12 mouse cellular contexts compared by ENCODE assay signal in genomic region chr12:99026291-99026690, GRCm38 (mm10).
DNase-seq lines count a peak whose midpoint lies in the region; ATAC-seq lines count a peak whose summit lies in the region.
"Had no signal": no experiment of that assay in that cellular context is flagged by ENCODE, and none has a peak within 500 bp of the region (broad histone marks: within the 10 kb centered on the region; RNA-seq: fewer than 3 reads in every experiment).

No protein-coding gene starts in this region.

- ATAC-seq in hindbrain, embryonic 16.5 days = peak; percentile 73
- ATAC-seq in cerebellum, adult (ENCODE audit: insufficient number of reproducible peaks, low FRiP score, low TSS enrichment) = peak; percentile 92

- H3K4me2 ChIP-seq in hindbrain, embryonic 16.5 days (ENCODE audit: low read length) = no peak overlapping the region
- H3K4me2 ChIP-seq: liver, embryonic 11.5 days had no signal

- H3K27ac ChIP-seq in hindbrain, embryonic 16.5 days (ENCODE audit: low read depth, low read length) = no peak overlapping the region
- no peak overlapping the region for H3K27ac ChIP-seq in hindbrain, embryonic 10.5 days

- no peak for DNase-seq in hindbrain, embryonic 10.5 days (ENCODE audit: low spot score)
- DNase-seq in cerebellum, adult 9-11 months = peak; percentile 95
- peak; percentile 56 to 86 for DNase-seq in layer of hippocampus, postnatal 14 days (ENCODE audit: low spot score in 2 of 2)
- DNase-seq in frontal cortex, adult 2 months (ENCODE audit: extremely low spot score in 1 of 2, low spot score in 1 of 2) = no peak
- no peak for DNase-seq in spleen, adult 12 weeks (ENCODE audit: low spot score)
- DNase-seq: adrenal gland, adult 2 months; kidney, postnatal 14 days had no signal

- 70% methylated on average over 2 of the region's 2 CpGs for WGBS in hindbrain, embryonic 16.5 days
- WGBS in hindbrain, embryonic 10.5 days = 93% methylated on average over 2 of the region's 2 CpGs

- peaks cover 4% of the 10 kb centered on the region; the same call in 1 of the 2 replicates for H3K4me1 ChIP-seq in hindbrain, embryonic 16.5 days (ENCODE audit: control insufficient read depth, insufficient read depth, low read depth, low read length)
- H3K4me1 ChIP-seq in hindbrain, embryonic 10.5 days (replicated peaks) = peaks cover 19% of the 10 kb centered on the region

- no peak overlapping the region for H3K9ac ChIP-seq in hindbrain, embryonic 16.5 days (ENCODE audit: low read depth, low read length)

- no peaks in the 10 kb centered on the region for H3K36me3 ChIP-seq in hindbrain, embryonic 16.5 days (ENCODE audit: control insufficient read depth, insufficient read depth, low read length)
- H3K36me3 ChIP-seq in hindbrain, embryonic 10.5 days = no peaks in the 10 kb centered on the region

- H3K27me3 ChIP-seq in hindbrain, embryonic 16.5 days (replicated peaks; ENCODE audit: control insufficient read depth, insufficient read depth, low read length) = no peaks in the 10 kb centered on the region
- H3K27me3 ChIP-seq in hindbrain, embryonic 10.5 days (ENCODE audit: insufficient read depth, poor library complexity, severe bottlenecking) = peaks cover 33% of the 10 kb centered on the region
- H3K27me3 ChIP-seq: CH12.LX had no signal

- H3K9me3 ChIP-seq in hindbrain, embryonic 16.5 days (ENCODE audit: control insufficient read depth, low read length) = no peaks in the 10 kb centered on the region
- H3K9me3 ChIP-seq in hindbrain, embryonic 10.5 days = no peaks in the 10 kb centered on the region

- no peak overlapping the region for H3K4me3 ChIP-seq in hindbrain, embryonic 16.5 days (ENCODE audit: low read length)
- H3K4me3 ChIP-seq in hindbrain, embryonic 10.5 days = no peak overlapping the region
- H3K4me3 ChIP-seq: myocyte had no signal

Comparison
In these comparisons a context has a peak if more than half of its experiments do, and no peak if none do; other contexts are left out.
1. DNase-seq: peak in cerebellum, adult 9-11 months (single experiment) and layer of hippocampus, postnatal 14 days (2 of 2); none in hindbrain, embryonic 10.5 days (single experiment), frontal cortex, adult 2 months (0 of 2) and spleen, adult 12 weeks (single experiment).